Mouse (Mus musculus) ovary, postnatal 14 days (tissue): Measurements from ENCODE around the gene Spag4.

Source experiments
- DNase-seq: peaks from one replicate; pipeline ENCODE4 v3.0.0; 2022; ENCODE audit warnings: low spot score

The Spag4 gene

GRCm38 (mm10) chr2:156065099-156066041 is at the start of gene Spag4:
Spag4 (plus strand) TSS chr2:156065175.
- DNase-seq, result peak; percentile 56

GRCm38 (mm10) chr2:156018106-156018505 is 46.9 kb upstream of the Spag4 start:
- DNase-seq, result no peak

DNA sequence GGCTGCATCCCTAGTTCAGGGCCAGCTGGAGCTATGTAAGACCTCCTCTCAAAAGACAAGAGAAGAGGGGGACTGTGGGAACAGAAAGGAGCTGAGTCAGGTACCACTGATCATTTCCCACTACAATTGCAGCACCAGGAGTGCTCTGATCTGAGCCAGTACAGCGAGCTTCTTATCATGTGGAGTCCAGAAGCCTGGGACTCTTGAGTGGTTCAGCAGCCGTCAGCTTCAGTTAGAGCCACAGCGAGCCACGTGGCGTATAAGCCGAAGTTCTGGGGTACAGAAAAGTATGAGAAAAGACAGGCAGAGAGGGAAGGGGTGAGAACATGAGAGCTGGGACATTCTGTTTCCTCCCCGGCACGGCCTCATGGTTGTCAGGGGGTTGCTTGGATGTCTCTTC is 43.8 kb upstream of the Spag4 start:
- no peak for DNase-seq

GRCm38 (mm10) chr2:156021765-156022164 is 43.2 kb upstream of the Spag4 start:
- no peak for DNase-seq

GRCm38 (mm10) chr2:156025482-156025881 is 39.5 kb upstream of the Spag4 start:
- no peak for DNase-seq

- DNase-seq, result no peak
Measured at GRCm38 (mm10) chr2:156039390-156039789, 25.6 kb upstream of the Spag4 start.

DNA sequence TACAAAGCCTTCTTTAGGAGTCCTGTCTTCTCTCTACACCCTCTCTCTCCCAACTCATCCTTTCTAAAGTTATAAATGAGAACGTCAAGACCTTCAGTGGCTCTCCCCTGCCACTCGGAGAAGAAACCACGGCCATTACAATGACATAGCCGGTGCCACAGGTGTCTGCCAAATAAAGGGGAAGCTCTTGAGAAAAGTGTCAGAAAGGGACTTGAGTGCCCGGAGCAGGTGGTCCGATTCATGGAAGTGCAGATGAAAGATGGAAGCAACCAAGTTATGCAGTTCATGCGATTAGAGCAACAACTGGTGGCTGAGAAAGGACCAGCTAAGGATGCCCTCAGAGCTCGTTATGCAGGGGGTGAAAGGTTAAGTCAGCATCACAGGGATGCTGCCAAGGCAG is 22.1 kb upstream of the Spag4 start:
- no peak for DNase-seq

DNA sequence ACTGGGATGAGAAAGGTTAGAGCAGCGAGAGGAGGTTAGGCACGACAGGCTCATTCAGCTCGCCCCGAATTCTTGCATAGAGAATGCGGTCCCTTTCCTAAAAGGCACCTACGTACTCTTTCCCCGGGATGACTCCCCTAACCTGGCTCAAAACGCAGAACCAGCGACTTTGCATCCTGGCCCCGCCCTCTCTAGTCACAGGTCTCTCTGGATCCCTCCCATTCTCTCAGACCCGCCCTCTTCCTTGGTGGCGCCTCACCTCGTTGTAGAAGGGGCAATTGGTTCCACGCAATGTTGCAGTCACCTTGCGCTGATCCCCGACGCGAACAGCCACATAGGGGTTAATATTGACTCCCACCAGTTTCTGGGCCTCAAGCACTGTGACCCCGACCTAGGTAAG is 17.0 kb upstream of the Spag4 start:
- DNase-seq, result no peak

GRCm38 (mm10) chr2:156052816-156053215 is 12.2 kb upstream of the Spag4 start, which contains the start of gene Fer1l4:
Fer1l4 (minus strand) TSS chr2:156052947.
- no peak for DNase-seq

GRCm38 (mm10) chr2:156066126-156066525 is 1.2 kb downstream of the Spag4 start:
- DNase-seq, result no peak

GRCm38 (mm10) chr2:156067916-156068315 is 2.9 kb downstream of the Spag4 start:
- DNase-seq, result no peak

- no peak for DNase-seq
Measured at GRCm38 (mm10) chr2:156071236-156071635, 6.3 kb downstream of the Spag4 start.

GRCm38 (mm10) chr2:156073725-156074124 is 8.8 kb downstream of the Spag4 start:
- no peak for DNase-seq

DNA sequence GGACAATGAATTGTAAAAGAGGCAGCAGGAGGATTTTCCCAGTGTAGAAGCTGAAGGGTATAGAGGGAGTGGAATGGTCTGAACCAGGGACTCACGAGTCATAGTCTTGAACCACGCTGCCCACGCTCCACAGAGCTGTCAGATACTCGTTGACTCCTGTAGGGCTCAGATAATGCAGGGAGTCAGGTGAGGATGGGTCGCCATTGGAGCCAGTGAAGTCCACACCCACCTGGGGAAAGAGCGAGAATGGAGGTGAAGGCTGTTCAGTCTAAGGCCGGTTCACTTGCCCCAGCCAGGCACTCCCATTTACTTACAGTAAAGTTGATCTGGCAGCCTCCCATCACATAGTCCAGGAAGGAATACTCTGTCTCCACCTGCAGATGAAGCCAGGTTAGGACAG is 12.5 kb downstream of the Spag4 start:
- DNase-seq, result no peak

GRCm38 (mm10) chr2:156078421-156079182 is 13.6 kb downstream of the Spag4 start:
- no peak for DNase-seq

DNA sequence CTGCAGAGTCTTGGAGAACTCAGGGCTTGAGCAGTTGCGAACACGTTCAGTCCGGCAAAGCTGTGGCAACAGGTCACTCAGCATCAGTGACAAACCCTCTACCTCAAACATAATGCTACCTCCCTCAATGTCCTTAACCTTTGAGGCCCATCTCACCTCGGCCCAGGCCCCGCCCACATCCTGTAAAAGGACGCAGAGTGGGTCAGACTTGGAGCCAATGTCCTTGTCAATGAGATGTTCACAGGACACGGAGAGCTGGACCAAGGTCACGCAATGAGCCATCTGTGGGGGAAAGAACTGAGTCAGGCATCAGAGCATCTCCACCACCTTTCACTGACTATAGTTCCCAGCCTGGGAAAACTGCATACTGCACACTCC is 14.2 kb downstream of the Spag4 start:
- DNase-seq, result no peak

- DNase-seq, result no peak
Measured at GRCm38 (mm10) chr2:156079674-156080073, 14.7 kb downstream of the Spag4 start.

DNA sequence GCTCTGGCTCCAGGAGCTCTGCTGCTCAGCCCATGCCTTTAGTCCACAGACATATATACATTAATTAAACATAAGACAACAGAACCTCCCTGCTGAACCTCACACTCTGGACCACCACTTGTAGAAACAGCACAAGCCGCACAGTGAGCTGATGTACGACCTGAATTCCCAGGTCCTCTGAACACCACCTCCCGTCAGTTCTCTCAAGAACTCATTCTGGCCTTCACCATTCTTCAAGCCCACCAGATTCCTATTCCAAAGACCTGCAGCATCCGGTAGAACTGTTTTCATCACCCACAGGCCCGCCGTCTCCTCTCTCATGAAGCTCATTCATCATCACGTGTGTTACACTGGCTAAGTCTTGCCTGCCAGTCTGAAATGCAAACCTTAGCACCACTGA is 15.4 kb downstream of the Spag4 start:
- DNase-seq, result no peak

- no peak for DNase-seq
Measured at GRCm38 (mm10) chr2:156084541-156084940, 19.6 kb downstream of the Spag4 start.

DNA sequence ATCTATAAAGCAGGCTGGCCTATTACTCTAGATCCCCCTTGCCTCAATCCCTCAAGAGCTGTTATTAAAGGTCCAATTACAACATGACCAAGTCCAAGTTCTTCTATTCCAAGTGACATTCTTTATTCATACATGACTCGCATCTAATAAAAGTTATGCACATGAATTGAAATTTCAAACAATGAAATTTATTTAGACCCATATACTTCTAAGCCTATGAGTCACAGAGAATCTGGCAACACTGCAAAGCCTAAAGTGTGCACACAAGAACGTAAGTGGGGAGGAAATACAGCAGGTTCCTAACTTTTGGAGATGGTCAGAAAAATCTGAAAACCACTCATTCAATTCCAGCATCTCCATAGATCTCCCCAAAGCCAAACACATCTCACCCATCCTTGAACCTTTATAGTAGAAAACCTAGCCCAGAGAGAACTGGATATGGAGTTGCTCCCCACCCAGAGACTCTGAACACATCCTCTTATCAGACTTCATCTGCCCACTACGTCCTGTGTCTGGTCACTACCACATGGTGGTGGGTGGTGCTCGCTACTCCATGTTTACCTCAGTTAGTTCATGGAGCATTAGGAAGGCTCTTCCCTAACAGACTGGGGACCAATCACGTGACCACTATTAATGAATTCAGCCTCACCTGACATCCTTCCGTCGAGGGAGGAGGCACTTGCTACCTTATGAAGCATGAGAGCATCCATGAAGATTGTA is 22.6 kb downstream of the Spag4 start:
- no peak for DNase-seq

DNA sequence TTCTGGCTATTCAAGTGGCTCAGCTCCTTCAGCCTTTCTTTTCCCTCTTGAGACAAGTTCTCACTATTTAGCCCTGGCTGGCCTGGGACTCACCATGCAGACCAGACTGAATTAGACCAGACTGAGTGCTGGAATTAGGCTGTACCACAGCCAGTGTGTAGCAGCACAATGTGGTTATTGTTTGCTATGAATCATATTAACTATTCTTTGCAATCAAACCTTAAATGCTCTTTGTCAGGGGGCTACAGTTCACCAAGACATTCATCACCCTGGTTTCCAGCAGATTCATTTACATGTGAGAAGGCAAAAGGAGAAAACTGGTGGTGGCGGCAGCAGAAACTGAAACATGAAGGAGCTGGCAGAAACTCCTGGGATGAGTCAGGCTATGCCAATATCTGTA is 24.8 kb downstream of the Spag4 start:
- no peak for DNase-seq

GRCm38 (mm10) chr2:156091926-156092325 is 27.0 kb downstream of the Spag4 start:
- no peak for DNase-seq
